Mouse (Mus musculus) stomach, embryonic 16.5 days (tissue): ENCODE data around the gene Ube4a. TPM values are rescaled to one million over a fixed set of nuclear protein-coding genes. Genes with fewer than 3 reads are reported as not detected.
A peak's percentile ranks its signal among the peaks of the same experiment; 100 is the strongest.

Source experiments
- ATAC-seq: fragments of 200-750 bp; cut with Nextera tagmentation; 2 replicates; pipeline ENCODE4 v1.8.0; 2017; ENCODE audit warnings: moderate number of reproducible peaks, moderate TSS enrichment; ENCODE audit not compliant: insufficient read depth, low FRiP score
- H3K27ac ChIP-seq: fragments of 300-500 bp; sonication (generic); 2 replicates; pipeline ENCODE4 v1.5.1; 2014; ENCODE audit warnings: low read length
- H3K27me3 ChIP-seq: fragments of 300-500 bp; sonication (generic); 2 replicates; pipeline ENCODE4 v1.6.1; 2014; ENCODE audit warnings: low read length, control low read depth, mixed read lengths; ENCODE audit not compliant: control insufficient read depth, insufficient read depth
- H3K36me3 ChIP-seq: fragments of 300-500 bp; sonication (generic); 2 replicates; pipeline ENCODE4 v1.6.1; 2014; ENCODE audit warnings: low read length; ENCODE audit not compliant: control insufficient read depth, insufficient read depth
- H3K4me1 ChIP-seq: fragments of 300-500 bp; sonication (generic); 2 replicates; pipeline ENCODE4 v1.6.1; 2014; ENCODE audit warnings: low read length, control low read depth, mixed read lengths; ENCODE audit not compliant: control insufficient read depth, insufficient read depth
- H3K4me2 ChIP-seq: fragments of 300-500 bp; sonication (generic); 2 replicates; pipeline ENCODE4 v1.6.1; 2014; ENCODE audit warnings: low read depth, low read length, mixed read lengths
- H3K4me3 ChIP-seq: fragments of 300-500 bp; sonication (generic); replicated peaks from 2 replicates; pipeline ENCODE4 v1.5.1; 2014; ENCODE audit warnings: mild to moderate bottlenecking, low read length
- H3K9ac ChIP-seq: fragments of 300-500 bp; sonication (generic); 2 replicates; pipeline ENCODE4 v1.6.1; 2014; ENCODE audit warnings: low read length
- H3K9me3 ChIP-seq: fragments of 300-500 bp; sonication (generic); replicated peaks from 2 replicates; pipeline ENCODE4 v1.6.1; 2016; ENCODE audit warnings: low read length, control low read depth; ENCODE audit not compliant: control insufficient read depth
- WGBS: fragments of 180-500 bp; shearing (Covaris S2); extraction: QIAGEN DNeasy Blood & Tissue Kit; methylation state at CpG from one replicate; pipeline ENCODE4 v1.1.7; 2014; 5-methylcytosine and 5-hydroxymethylcytosine counted together
- polyA plus RNA-seq: library from polyadenylated mRNA; unstranded; fragments of >200 nt; fragmentation: Nextera tagmentation; extraction: Ambion mirVana; gene quantifications from 2 replicates; pipeline ENCODE4 v1.2.1, GENCODE M21; 2015

Ube4a gene
- polyA plus RNA-seq, 1 experiment from 2014 or later: 24.8 TPM

DNA sequence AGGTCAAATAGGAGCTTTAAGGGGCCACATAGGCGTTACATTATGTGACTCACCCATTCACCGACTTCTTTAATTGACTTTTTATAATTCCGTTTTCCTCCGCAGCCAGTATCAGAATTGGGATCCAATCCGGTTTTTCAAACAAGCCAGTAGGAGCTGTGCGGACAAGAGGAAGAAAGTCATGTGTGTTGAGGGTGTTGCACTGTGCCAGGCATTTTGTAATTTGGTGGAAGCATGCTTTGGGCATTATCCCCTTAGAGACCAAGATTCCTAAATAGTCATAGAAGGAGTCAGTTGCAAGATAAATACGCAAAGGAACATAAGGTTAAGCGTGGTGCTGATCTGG lies 44.3 kb downstream of the Ube4a start:
- H3K27ac ChIP-seq: peak overlapping the region; percentile 97
- peak overlapping the region; percentile 67 for H3K4me2 ChIP-seq
- 0 out of 2 replicates have a peak, but pooled peaks cover 3% of the 10 kb centered on the region for H3K36me3 ChIP-seq
- H3K4me3 ChIP-seq: peak overlapping the region; percentile 99
- peak overlapping the region; percentile 96 for H3K9ac ChIP-seq
- H3K9me3 ChIP-seq: no peaks in the 10 kb centered on the region
- H3K4me1 ChIP-seq: peaks cover 8% of the 10 kb centered on the region
- WGBS: under 1% methylated on average over 8 of the region's 8 CpGs
- ATAC-seq: peak; percentile 86
- H3K27me3 ChIP-seq: no peaks in the 10 kb centered on the region

DNA sequence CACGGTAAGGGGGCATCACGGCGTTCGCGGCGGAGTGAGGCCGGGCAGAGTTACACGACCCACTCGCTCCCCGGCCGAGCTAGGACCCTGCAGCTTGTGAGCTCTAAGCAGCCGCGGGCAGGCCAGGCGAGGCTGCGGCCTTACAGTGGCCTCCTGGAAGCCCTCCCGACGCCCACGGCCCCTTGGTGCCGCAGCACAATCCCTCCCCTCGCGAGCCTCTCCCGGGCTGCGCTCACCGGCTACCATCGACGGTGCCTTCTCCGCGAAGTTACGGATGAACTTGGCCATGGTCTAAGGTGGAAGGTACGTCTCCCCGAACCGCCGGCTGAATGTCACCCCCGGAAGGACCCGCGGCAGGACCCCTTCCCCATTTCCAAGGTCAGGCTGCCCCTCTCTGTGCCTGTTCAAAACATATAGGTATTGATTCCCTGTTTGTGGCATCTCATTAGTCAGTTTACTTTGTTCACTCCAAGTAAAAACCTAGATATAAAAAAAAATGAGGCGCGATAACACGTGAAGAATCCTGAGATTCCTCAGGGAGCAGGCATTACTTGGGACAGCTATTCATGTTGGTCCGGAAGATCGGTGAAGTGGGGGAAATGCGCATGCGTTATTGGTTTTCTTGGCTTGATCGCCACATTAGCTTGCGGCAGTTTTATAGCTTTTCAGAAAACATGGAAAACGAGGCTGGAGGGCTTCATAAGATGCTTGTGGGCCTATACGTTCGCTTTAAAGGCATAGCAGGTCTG lies 44.9 kb downstream of the Ube4a start, which contains the start of gene Atp5l:
Gene Atp5l (minus strand): TSS at position 369 of the 749 bp plus-strand sequence.
- peak within 1 kb of the TSS; percentile 68 for H3K4me2 ChIP-seq
- H3K36me3 ChIP-seq: no peaks in the 10 kb centered on the region
- peak within 1 kb of the TSS; percentile 96 for H3K9ac ChIP-seq
- ATAC-seq: peak; percentile 89
- WGBS: 0% methylated on average over 48 of the region's 48 CpGs
- no peaks in the 10 kb centered on the region for H3K27me3 ChIP-seq
- peaks cover 10% of the 10 kb centered on the region for H3K4me1 ChIP-seq
- H3K9me3 ChIP-seq: no peaks in the 10 kb centered on the region
- peak within 1 kb of the TSS; percentile 97 for H3K27ac ChIP-seq
- H3K4me3 ChIP-seq: peak within 1 kb of the TSS; percentile 99

DNA sequence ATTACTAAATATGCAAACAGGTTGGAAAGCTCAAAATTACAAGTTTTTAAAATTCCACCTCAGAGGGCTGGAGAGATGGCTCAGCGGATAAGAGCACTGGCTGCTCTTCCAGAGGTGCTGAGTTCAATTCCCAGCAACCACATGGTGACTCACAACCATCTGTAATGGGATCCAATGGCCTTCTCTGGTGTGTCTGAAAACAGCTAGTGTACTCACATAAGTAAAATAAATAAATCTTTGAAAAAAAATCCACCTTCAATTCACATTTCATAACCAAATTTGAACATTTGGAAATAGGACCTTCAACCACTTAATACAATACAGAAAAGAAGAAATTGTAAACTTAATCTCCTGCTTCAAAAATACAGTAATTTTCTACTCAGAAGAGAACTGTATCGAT lies 45.8 kb downstream of the Ube4a start:
- Histone ChIP-seq H3K9ac (peak overlapping the region; percentile 96), H3K27ac (no peak overlapping the region), H3K4me3 (peak overlapping the region; percentile 99), H3K4me2 (peak overlapping the region; percentile 68), H3K27me3 (no peaks in the 10 kb centered on the region), H3K4me1 (peaks cover 18% of the 10 kb centered on the region), H3K36me3 (no peaks in the 10 kb centered on the region), H3K9me3 (no peaks in the 10 kb centered on the region)
- ATAC-seq: no peak
- 27% methylated on average over 2 of the region's 2 CpGs for WGBS

DNA sequence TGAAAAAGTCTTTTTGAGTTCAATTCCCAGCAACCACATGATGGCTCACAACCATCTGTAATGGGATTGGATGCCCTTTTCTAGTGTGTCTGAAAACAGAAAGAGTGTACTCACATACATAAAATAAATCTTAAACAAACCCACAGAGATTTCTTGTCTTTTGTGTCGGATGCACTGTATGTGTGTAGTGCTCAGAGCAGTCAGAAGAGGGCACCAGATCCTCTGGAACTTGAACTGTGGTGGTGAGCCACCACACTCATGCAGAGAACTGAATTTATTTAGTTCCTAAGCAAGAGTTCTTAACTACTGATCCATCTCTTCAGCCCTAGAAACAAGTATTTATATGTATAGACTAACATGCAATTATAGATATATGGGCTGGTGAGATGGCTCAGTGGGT lies 49.2 kb downstream of the Ube4a start:
- no peak for ATAC-seq
- WGBS: 33% methylated on average over 1 of the region's 1 CpGs
- H3K9ac ChIP-seq: no peak overlapping the region
- peaks cover 19% of the 10 kb centered on the region for H3K4me1 ChIP-seq
- no peak overlapping the region for H3K27ac ChIP-seq
- H3K27me3 ChIP-seq: no peaks in the 10 kb centered on the region
- H3K36me3 ChIP-seq: no peaks in the 10 kb centered on the region
- H3K9me3 ChIP-seq: no peaks in the 10 kb centered on the region
- H3K4me2 ChIP-seq: no peak overlapping the region
- H3K4me3 ChIP-seq: no peak overlapping the region

DNA sequence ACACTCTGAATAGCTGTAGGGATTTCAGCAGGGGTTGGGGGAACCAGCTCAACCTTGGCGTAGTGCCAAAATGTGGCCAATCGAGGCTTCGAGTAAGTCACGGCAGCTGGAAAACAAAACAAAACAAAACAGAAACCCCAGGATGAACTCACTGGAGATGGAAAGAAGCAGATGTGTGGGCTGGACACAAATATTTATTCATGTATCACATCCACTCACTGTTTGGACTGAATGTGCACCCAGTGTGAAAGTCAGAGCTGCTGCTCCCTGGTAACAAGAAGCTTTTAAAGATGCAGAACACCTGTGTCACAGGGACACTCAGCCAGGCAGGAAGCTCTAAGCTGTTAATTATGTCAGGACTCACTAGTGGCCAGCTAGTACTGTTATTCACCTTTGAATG lies 50.7 kb downstream of the Ube4a start:
- Histone ChIP-seq H3K27me3 (no peaks in the 10 kb centered on the region), H3K4me3 (no peak overlapping the region), H3K4me1 (peaks cover 19% of the 10 kb centered on the region), H3K9me3 (no peaks in the 10 kb centered on the region), H3K9ac (no peak overlapping the region), H3K27ac (no peak overlapping the region), H3K36me3 (peaks cover 11% of the 10 kb centered on the region), H3K4me2 (no peak overlapping the region)
- 27% methylated on average over 4 of the region's 4 CpGs for WGBS
- ATAC-seq: no peak; the same call in 1 of the 2 replicates

DNA sequence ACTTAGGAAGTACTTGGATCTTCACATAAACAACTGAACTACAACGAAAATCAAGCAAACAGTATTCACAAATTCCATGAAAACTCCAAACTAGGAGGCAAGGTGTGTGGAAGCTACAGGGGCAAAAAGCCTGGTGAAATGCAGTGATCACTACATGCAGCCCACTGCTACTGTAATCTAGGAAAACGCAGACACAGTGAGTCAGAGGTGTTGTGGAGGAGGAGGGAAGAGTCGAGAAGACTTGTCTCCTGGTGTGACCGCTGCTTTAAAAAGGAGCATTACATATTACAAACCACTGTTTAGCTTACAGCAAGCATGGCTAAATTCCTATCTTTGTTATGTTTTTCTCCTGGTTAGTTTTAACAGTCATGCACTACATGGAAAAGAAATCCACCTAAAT lies 54.0 kb downstream of the Ube4a start:
- no peak overlapping the region for H3K9ac ChIP-seq
- no peak overlapping the region for H3K27ac ChIP-seq
- WGBS: 93% methylated on average over 4 of the region's 4 CpGs
- no peaks in the 10 kb centered on the region for H3K27me3 ChIP-seq
- H3K36me3 ChIP-seq: peaks cover 11% of the 10 kb centered on the region
- no peak overlapping the region for H3K4me2 ChIP-seq
- H3K4me3 ChIP-seq: no peak overlapping the region
- no peaks in the 10 kb centered on the region for H3K9me3 ChIP-seq
- peaks cover 10% of the 10 kb centered on the region for H3K4me1 ChIP-seq
- no peak for ATAC-seq

DNA sequence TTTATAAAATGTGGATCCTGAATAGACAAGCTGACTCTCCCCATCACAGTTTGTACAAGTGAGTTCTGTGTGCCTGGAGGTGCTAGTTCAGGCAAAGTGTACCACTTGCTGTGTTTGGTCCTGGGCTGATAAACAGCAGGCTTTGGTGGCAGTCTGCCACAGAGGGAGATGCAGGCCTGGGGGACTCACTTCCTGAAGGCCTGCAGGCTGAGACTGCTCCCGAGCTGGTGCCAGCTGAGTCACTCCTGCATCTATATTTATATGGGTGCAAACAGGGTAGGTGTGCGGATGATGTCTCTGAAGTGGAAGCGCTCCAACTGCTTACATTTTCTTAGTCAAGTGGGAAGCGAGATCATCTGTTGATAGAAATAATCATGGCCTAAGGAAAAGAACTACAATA lies 59.8 kb downstream of the Ube4a start:
- H3K27me3 ChIP-seq: no peaks in the 10 kb centered on the region
- H3K36me3 ChIP-seq: peaks cover 6% of the 10 kb centered on the region
- H3K9me3 ChIP-seq: no peaks in the 10 kb centered on the region
- ATAC-seq: no peak
- WGBS: 63% methylated on average over 4 of the region's 4 CpGs
- 0 out of 2 replicates have a peak, but pooled peaks cover 4% of the 10 kb centered on the region for H3K4me1 ChIP-seq
- H3K27ac ChIP-seq: no peak overlapping the region
- no peak overlapping the region for H3K4me2 ChIP-seq
- no peak overlapping the region for H3K4me3 ChIP-seq
- no peak overlapping the region for H3K9ac ChIP-seq

DNA sequence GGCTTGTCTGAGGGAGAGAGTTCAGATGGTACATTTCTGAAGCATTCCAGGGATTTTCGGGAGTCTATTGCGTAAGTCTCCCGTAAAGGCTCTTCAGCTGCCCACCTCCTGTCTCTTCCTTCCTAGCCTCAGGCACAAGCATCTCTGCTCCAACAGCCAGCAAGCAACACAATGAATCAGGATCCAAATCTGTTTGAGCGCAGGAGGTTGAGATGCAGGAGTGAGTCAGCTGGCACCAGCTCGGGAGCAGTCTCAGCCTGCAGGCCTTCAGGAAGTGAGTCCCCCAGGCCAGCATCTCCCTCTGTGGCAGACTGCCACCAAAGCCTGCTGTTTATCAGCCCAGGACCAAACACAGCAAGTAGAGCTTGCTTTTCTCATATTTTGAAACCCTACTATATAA lies 60.4 kb downstream of the Ube4a start:
- Histone ChIP-seq H3K36me3 (no peaks in the 10 kb centered on the region), H3K27ac (no peak overlapping the region), H3K9ac (peak overlapping the region; percentile 12; the same call in 1 of the 2 replicates), H3K4me3 (no peak overlapping the region), H3K9me3 (no peaks in the 10 kb centered on the region), H3K27me3 (no peaks in the 10 kb centered on the region), H3K4me2 (no peak overlapping the region), H3K4me1 (0 out of 2 replicates have a peak, but pooled peaks cover 4% of the 10 kb centered on the region)
- no peak for ATAC-seq
- WGBS: 51% methylated on average over 5 of the region's 5 CpGs

DNA sequence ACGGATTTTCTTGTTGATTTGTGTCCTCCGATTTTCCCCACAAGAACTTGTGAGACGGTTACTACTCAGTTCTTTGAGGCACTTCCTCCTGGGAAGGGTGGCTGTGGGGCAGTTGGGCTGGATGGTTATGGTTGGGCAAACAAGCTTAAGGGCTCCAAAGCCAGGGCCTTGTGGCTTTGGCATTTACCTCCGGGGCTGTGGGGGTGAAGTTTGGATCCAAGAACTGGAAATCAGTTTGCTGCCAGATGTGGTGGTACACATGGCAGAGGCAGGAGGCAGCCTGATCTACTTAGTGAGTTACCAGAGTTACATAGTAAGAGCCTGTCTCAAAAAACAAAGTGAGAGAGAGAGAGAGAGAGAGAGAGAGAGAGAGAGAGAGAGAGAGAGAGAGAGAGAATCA lies 61.5 kb downstream of the Ube4a start:
- H3K9me3 ChIP-seq: no peaks in the 10 kb centered on the region
- no peaks in the 10 kb centered on the region for H3K36me3 ChIP-seq
- H3K9ac ChIP-seq: no peak overlapping the region
- H3K4me1 ChIP-seq: 0 out of 2 replicates have a peak, but pooled peaks cover 4% of the 10 kb centered on the region
- no peak overlapping the region for H3K4me2 ChIP-seq
- ATAC-seq: no peak
- no peak overlapping the region for H3K27ac ChIP-seq
- no peak overlapping the region for H3K4me3 ChIP-seq
- 76% methylated on average over 4 of the region's 4 CpGs for WGBS
- no peaks in the 10 kb centered on the region for H3K27me3 ChIP-seq
